Mouse (Mus musculus) bone marrow, adult 2 months (tissue): ENCODE results near the gene Ttc3.

Experiments
- CTCF ChIP-seq: fragments of 200-500 bp; IDR thresholded peaks from 2 replicates; pipeline ENCODE4 v1.5.1; 2011; ENCODE audit warnings: low read length, control low read depth; ENCODE audit not compliant: control insufficient read depth, insufficient read depth
- POLR2A ChIP-seq: fragments of 200-500 bp; IDR thresholded peaks from 2 replicates; pipeline ENCODE4 v1.6.1; 2011; ENCODE audit warnings: low read depth, mild to moderate bottlenecking, control low read depth, low read length, borderline replicate concordance; ENCODE audit not compliant: control insufficient read depth

GRCm38 (mm10) chr16:94487341-94487740 is 116.9 kb downstream of the Ttc3 start:
- TF ChIP-seq CTCF (no peak), POLR2A (no peak)
